Mouse (Mus musculus) testis, adult 10 weeks (tissue): ENCODE data around the gene Phf6. TPM values are rescaled to one million over a fixed set of nuclear protein-coding genes. Genes with fewer than 3 reads are reported as not detected.

Experiments
- polyA plus RNA-seq: library from polyadenylated mRNA; stranded (reverse); fragments of 350-450 nt; fragmentation: Illumina TruSeq; extraction: RNeasy Lipid Tissue Mini Kit (QIAGEN cat#74804); gene quantifications from one replicate; pipeline ENCODE4 v1.2.3, GENCODE M21; 2014; ENCODE audit warnings: low read depth, low replicate concordance

The Phf6 gene
- 43.0 TPM for polyA plus RNA-seq

DNA sequence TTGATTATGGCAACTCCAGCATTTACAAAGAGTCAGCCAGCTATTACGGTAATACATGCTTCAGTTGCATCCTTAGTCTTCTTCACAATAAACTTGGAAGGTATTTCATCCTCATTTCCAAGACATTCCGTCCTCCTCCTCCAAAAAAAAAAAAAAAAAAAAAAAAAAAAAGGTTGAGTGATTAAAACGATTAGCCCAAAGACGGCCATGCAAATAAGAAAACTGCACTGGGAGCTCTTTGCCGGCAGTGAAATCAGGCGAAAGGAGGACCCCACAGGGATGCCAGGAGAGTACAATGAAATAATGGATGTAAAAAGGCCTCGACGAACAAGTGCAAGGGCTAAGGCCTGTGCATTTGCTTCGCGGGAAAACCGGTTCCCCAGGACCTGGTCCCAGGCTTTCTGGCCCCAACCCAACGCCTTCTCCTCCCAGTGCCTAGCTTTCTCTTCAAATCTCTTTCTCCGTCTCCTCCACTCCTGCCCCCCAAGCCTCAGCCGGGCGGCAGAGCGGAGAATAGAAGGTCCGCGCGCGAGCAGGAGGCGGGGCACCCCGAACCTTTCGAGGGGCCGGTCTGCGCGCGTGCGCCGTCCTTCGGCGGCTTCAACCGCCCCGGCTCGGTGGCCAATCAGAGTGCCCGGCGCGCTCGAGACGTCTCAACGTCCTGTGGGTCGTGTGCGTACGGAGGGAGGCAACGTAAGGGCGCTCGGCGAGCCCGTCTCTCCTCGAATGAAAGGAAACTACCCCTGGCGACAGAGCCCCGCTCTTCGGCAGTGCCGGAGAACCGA, at the start of gene Phf6:
Gene Phf6, plus strand, starts transcription at position 680 of the 785 bp plus-strand sequence.

DNA sequence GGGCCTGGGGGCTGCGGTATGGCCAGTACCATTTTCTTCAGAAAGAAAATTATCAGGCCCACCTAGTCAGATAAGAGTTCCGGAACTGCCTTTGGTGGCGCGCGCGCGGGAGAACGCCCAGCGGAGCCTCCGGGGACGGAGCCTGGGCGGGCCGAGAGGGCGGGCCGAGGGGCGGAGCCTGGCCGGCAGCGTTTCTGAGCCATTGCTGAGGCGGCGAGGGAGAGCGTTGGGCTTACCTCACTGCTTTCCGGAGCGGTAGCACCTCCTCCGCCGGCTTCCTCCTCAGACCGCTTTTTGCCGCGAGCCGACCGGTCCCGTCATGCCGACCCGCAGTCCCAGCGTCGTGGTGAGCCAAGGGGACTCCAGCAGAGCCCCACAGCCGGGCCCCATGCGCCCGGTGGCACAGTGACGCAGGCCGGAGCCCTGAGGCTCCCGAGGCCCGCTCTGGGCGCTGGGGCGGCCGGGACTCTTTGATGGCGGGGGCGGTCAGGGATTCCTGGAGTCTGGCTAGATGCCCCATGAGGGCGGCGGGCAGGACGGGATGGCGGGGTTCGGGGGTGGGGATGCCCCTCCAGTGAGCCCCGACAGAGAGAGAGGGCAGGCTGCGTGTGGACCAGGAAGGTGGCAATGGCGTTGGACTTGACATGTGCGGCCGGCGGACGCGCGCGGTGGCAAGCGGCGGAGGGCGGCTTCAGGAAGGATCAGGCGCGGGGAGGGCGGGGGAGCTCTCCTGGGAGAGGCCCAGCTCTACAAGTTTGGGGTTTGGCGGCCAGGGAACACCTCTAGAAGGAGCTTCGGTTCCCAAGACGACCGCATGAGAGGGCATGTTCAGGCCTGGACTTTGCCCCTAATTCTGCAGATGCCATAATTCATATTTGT, 76.1 kb downstream of the Phf6 start, which contains the start of gene Hprt:
Gene Hprt, plus strand, starts transcription at position 233 of the 879 bp plus-strand sequence.

Other genes starting within 250 kb of the Phf6 start
- 24.9 TPM for gene Ccdc160, start 121.1 kb upstream of the Phf6 start, polyA plus RNA-seq
- gene Hprt, start 75.9 kb downstream of the Phf6 start, polyA plus RNA-seq = 49.6 TPM